Mouse (Mus musculus) megakaryocyte-erythroid progenitor cell, adult 5-6 weeks (primary cell): Measurements from ENCODE around the gene Fam120c. TPM values are rescaled to one million over a fixed set of nuclear protein-coding genes. Genes with fewer than 3 reads are reported as not detected.
"Not testable (repeated sequence)": the region's sequence is repeated elsewhere in the genome, so short reads cannot be mapped to it uniquely, and the experiment has no call there.

Source experiments
- ATAC-seq: replicated peaks from 2 replicates; pipeline ENCODE4 v1.8.0; 2016; ENCODE audit warnings: mild to moderate bottlenecking, inconsistent platforms; ENCODE audit not compliant: severe bottlenecking, poor library complexity, low FRiP score, low TSS enrichment
- total RNA-seq, 2 experiments: library from RNA; stranded (forward) in 1 of 2; stranded (reverse) in 1 of 2; fragments of 200-1000, 215-1000 nt in 1 of 2; fragments of >200 nt in 1 of 2; fragmentation: Nextera tagmentation in 1 of 2; gene quantifications; 2 replicates each; pipeline ENCODE4 v1.2.3; 2014 to 2017

Fam120c gene
- total RNA-seq (2014; fragmentation: Nextera tagmentation) (5.1 and 12.0 TPM in 2 replicates), total RNA-seq (2017) (2.5 and 7.5 TPM in 2 replicates)

- ATAC-seq, result peak; percentile 89
Observed at GRCm38 (mm10) chrX:151343761-151344500, at the start of gene Fam120c. Fam120c (plus strand) TSS chrX:151344175.

GRCm38 (mm10) chrX:151298329-151298728, 45.6 kb upstream of the Fam120c start:
- ATAC-seq, result no peak

- ATAC-seq, result no peak
Observed at GRCm38 (mm10) chrX:151313732-151314131, 30.2 kb upstream of the Fam120c start.

GRCm38 (mm10) chrX:151333615-151334014, 10.4 kb upstream of the Fam120c start:
- peak; percentile 71 for ATAC-seq

GRCm38 (mm10) chrX:151337804-151338203, 6.2 kb upstream of the Fam120c start:
- no peak for ATAC-seq

- peak; percentile 73 for ATAC-seq
Observed at GRCm38 (mm10) chrX:151344501-151344984, 568 bp downstream of the Fam120c start.

- ATAC-seq, result no peak
Observed at GRCm38 (mm10) chrX:151345333-151346125, 1.6 kb downstream of the Fam120c start.

- ATAC-seq, result no peak
Observed at GRCm38 (mm10) chrX:151347278-151347677, 3.3 kb downstream of the Fam120c start.

GRCm38 (mm10) chrX:151349322-151349721, 5.3 kb downstream of the Fam120c start:
- ATAC-seq, result no peak

GRCm38 (mm10) chrX:151418801-151419200, 74.8 kb downstream of the Fam120c start:
- no peak for ATAC-seq

GRCm38 (mm10) chrX:151420791-151421190, 76.8 kb downstream of the Fam120c start:
- ATAC-seq, result no peak

GRCm38 (mm10) chrX:151443637-151444036, 99.7 kb downstream of the Fam120c start:
- peak; percentile 95 for ATAC-seq

- ATAC-seq, result no peak
Observed at GRCm38 (mm10) chrX:151444189-151444588, 100.2 kb downstream of the Fam120c start.

- 0 out of 2 replicates have a peak, but pooled peaks have one; percentile 44 for ATAC-seq
Observed at GRCm38 (mm10) chrX:151488128-151488527, 144.2 kb downstream of the Fam120c start.

GRCm38 (mm10) chrX:151493269-151493668, 149.3 kb downstream of the Fam120c start:
- ATAC-seq, result not testable (repeated sequence)

GRCm38 (mm10) chrX:151496596-151496995, 152.6 kb downstream of the Fam120c start:
- no peak for ATAC-seq

GRCm38 (mm10) chrX:151508536-151508935, 164.6 kb downstream of the Fam120c start:
- ATAC-seq, result no peak

GRCm38 (mm10) chrX:151509906-151510305, 165.9 kb downstream of the Fam120c start:
- no peak for ATAC-seq

- no peak for ATAC-seq
Observed at GRCm38 (mm10) chrX:151513066-151513465, 169.1 kb downstream of the Fam120c start.

- peak; percentile 75 for ATAC-seq
Observed at GRCm38 (mm10) chrX:151513694-151514093, 169.7 kb downstream of the Fam120c start.
